Comparison of ENCODE assay signal across 7 mouse cellular contexts in genomic region chr5:134179871-134180270, GRCm38 (mm10). TPM values are rescaled to one million over a fixed set of nuclear protein-coding genes. Genes with fewer than 3 reads are reported as not detected.
DNase-seq lines count a peak whose midpoint lies in the region.

No protein-coding gene starts in this region.

- DNase-seq in CD4-positive helper T cell, adult 2 months (ENCODE audit: low read depth, low spot score) = peak; percentile 89
- peak; percentile 85 for DNase-seq in ES-CJ7 (ENCODE audit: low read depth, low spot score)
- DNase-seq in c-Kit-positive CD71-positive TER-119-positive erythroid progenitor cells, embryonic 14.5 days (ENCODE audit: low spot score) = peak; percentile 83
- DNase-seq in frontal cortex, postnatal 14 days (ENCODE audit: low spot score in 2 of 2) = peak; percentile 66 to 79
- DNase-seq in layer of hippocampus, adult 18-20 months (ENCODE audit: low spot score in 2 of 2) = peak; percentile 59 to 92
- peak; percentile 91 for DNase-seq in lung, postnatal 10 days
- DNase-seq in spleen, adult 12 weeks (ENCODE audit: low spot score) = peak; percentile 69

RNA-seq across cellular contexts. Expression of gene Rcc1l, which starts 3.3 kb away (rescaled TPM):
- 10 to 100 TPM; 13.7 to 14.4 TPM for total RNA-seq in layer of hippocampus, adult 18-20 months (2021)

RNA-seq across cellular contexts. Expression of gene Gtf2ird2, which starts 3.9 kb away (rescaled TPM):
- total RNA-seq in layer of hippocampus, adult 18-20 months (2021) = 10 to 100 TPM; 15.7 to 16.8 TPM

RNA-seq across cellular contexts. Expression of gene Ncf1, which starts 49.6 kb away (rescaled TPM):
- total RNA-seq in layer of hippocampus, adult 18-20 months (2021) = 1 to 10 TPM; 8.6 to 9.2 TPM

Comparison
In these comparisons a context has a peak if more than half of its experiments do, and no peak if none do; other contexts are left out.
1. Peak in every context shown above with its lines: DNase-seq.